Mouse (Mus musculus): ENCODE measurements at regions not wholly inside any gene's neighbourhood (a gene's known extent, or its start where the extent isn't known, plus 50 kb on each side); places are given as distances from the start of the nearest gene placed in this dataset.
"Not testable (repeated sequence)": the region's sequence is repeated elsewhere in the genome, so short reads cannot be mapped to it uniquely, and the experiment has no call there.

- ATAC-seq (replicated peaks; ENCODE audit: extremely low read depth, insufficient read depth, low FRiP score): no peak
- no peak overlapping the region for H3K4me2 ChIP-seq (ENCODE audit: low read depth, low read length)
- no peaks in the 10 kb centered on the region for H3K9me3 ChIP-seq (replicated peaks; ENCODE audit: control insufficient read depth, low read length)
- 87% methylated on average over 8 of the region's 8 CpGs for WGBS
- peaks cover 4% of the 10 kb centered on the region for H3K4me1 ChIP-seq (ENCODE audit: control insufficient read depth, insufficient read depth, low read length)
- H3K27ac ChIP-seq (ENCODE audit: low read length): no peak overlapping the region
- no peaks in the 10 kb centered on the region for H3K27me3 ChIP-seq (ENCODE audit: control insufficient read depth, insufficient read depth, low read length)
- H3K36me3 ChIP-seq (ENCODE audit: control insufficient read depth, insufficient read depth): no peaks in the 10 kb centered on the region
- no peak overlapping the region for H3K4me3 ChIP-seq (ENCODE audit: low read length)
- H3K9ac ChIP-seq (ENCODE audit: low read length): no peak overlapping the region
Observed at GRCm38 (mm10) chr3:9100761-9101160, 509.1 kb downstream of the Zfp704 start.

GRCm38 (mm10) chr3:9098441-9098840 lies 511.4 kb downstream of the Zfp704 start:
- Histone ChIP-seq H3K4me1 (ENCODE audit: control insufficient read depth, insufficient read depth, low read length) (no peaks in the 10 kb centered on the region), H3K9me3 (replicated peaks; ENCODE audit: control insufficient read depth, low read length) (no peaks in the 10 kb centered on the region), H3K27ac (ENCODE audit: low read length) (no peak overlapping the region), H3K36me3 (ENCODE audit: control insufficient read depth, insufficient read depth) (no peaks in the 10 kb centered on the region), H3K27me3 (ENCODE audit: control insufficient read depth, insufficient read depth, low read length) (no peaks in the 10 kb centered on the region), H3K4me3 (ENCODE audit: low read length) (no peak overlapping the region), H3K9ac (ENCODE audit: low read length) (no peak overlapping the region), H3K4me2 (ENCODE audit: low read depth, low read length) (no peak overlapping the region)
- ATAC-seq (replicated peaks; ENCODE audit: extremely low read depth, insufficient read depth, low FRiP score): no peak
- 81% methylated on average over 10 of the region's 10 CpGs for WGBS

- H3K36me3 ChIP-seq (ENCODE audit: control insufficient read depth, insufficient read depth): no peaks in the 10 kb centered on the region
- no peak overlapping the region for H3K4me3 ChIP-seq (ENCODE audit: low read length)
- H3K9ac ChIP-seq (ENCODE audit: low read length): no peak overlapping the region
- 0 out of 2 replicates have a peak overlapping the region, but pooled peaks have one; percentile 9 for H3K27ac ChIP-seq (ENCODE audit: low read length)
- ATAC-seq (replicated peaks; ENCODE audit: extremely low read depth, insufficient read depth, low FRiP score): no peak
- H3K4me1 ChIP-seq (ENCODE audit: control insufficient read depth, insufficient read depth, low read length): no peaks in the 10 kb centered on the region; the same call in 1 of the 2 replicates
- 33% methylated on average over 5 of the region's 5 CpGs for WGBS
- no peaks in the 10 kb centered on the region for H3K27me3 ChIP-seq (ENCODE audit: control insufficient read depth, insufficient read depth, low read length)
- H3K4me2 ChIP-seq (ENCODE audit: low read depth, low read length): no peak overlapping the region
- H3K9me3 ChIP-seq (replicated peaks; ENCODE audit: control insufficient read depth, low read length): no peaks in the 10 kb centered on the region
Observed at GRCm38 (mm10) chr3:9084134-9084533, 525.8 kb downstream of the Zfp704 start.

- no peaks in the 10 kb centered on the region for H3K27me3 ChIP-seq (ENCODE audit: control insufficient read depth, insufficient read depth, low read length)
- no peak overlapping the region for H3K9ac ChIP-seq (ENCODE audit: low read length)
- H3K36me3 ChIP-seq (ENCODE audit: control insufficient read depth, insufficient read depth): no peaks in the 10 kb centered on the region
- H3K4me2 ChIP-seq (ENCODE audit: low read depth, low read length): no peak overlapping the region
- 51% methylated on average over 7 of the region's 7 CpGs for WGBS
- H3K4me3 ChIP-seq (ENCODE audit: low read length): no peak overlapping the region
- ATAC-seq (replicated peaks; ENCODE audit: extremely low read depth, insufficient read depth, low FRiP score): no peak
- no peak overlapping the region for H3K27ac ChIP-seq (ENCODE audit: low read length)
- no peaks in the 10 kb centered on the region for H3K9me3 ChIP-seq (replicated peaks; ENCODE audit: control insufficient read depth, low read length)
- H3K4me1 ChIP-seq (ENCODE audit: control insufficient read depth, insufficient read depth, low read length): no peaks in the 10 kb centered on the region; the same call in 1 of the 2 replicates
Observed at GRCm38 (mm10) chr3:9082061-9082460, 527.8 kb downstream of the Zfp704 start.

GRCm38 (mm10) chr3:9078201-9078600 lies 531.7 kb downstream of the Zfp704 start:
- H3K4me2 ChIP-seq (ENCODE audit: low read depth, low read length): no peak overlapping the region
- no peaks in the 10 kb centered on the region for H3K36me3 ChIP-seq (ENCODE audit: control insufficient read depth, insufficient read depth)

GRCm38 (mm10) chr3:9076696-9077095 lies 533.2 kb downstream of the Zfp704 start:
- Histone ChIP-seq H3K4me3 (ENCODE audit: low read length) (no peak overlapping the region), H3K9me3 (replicated peaks; ENCODE audit: control insufficient read depth, low read length) (no peaks in the 10 kb centered on the region), H3K36me3 (ENCODE audit: control insufficient read depth, insufficient read depth) (no peaks in the 10 kb centered on the region), H3K27ac (ENCODE audit: low read length) (no peak overlapping the region), H3K9ac (ENCODE audit: low read length) (no peak overlapping the region), H3K27me3 (ENCODE audit: control insufficient read depth, insufficient read depth, low read length) (no peaks in the 10 kb centered on the region), H3K4me2 (ENCODE audit: low read depth, low read length) (no peak overlapping the region), H3K4me1 (ENCODE audit: control insufficient read depth, insufficient read depth, low read length) (no peaks in the 10 kb centered on the region)
- ATAC-seq (replicated peaks; ENCODE audit: extremely low read depth, insufficient read depth, low FRiP score): 0 out of 2 replicates have a peak, but pooled peaks have one; percentile 37
- 16% methylated on average over 3 of the region's 3 CpGs for WGBS

More at GRCm38 (mm10) chr3:9078201-9078600, 531.7 kb downstream of the Zfp704 start:
- Histone ChIP-seq H3K4me3 (ENCODE audit: low read length) (no peak overlapping the region), H3K4me1 (ENCODE audit: control insufficient read depth, insufficient read depth, low read length) (no peaks in the 10 kb centered on the region), H3K9ac (ENCODE audit: low read length) (no peak overlapping the region), H3K27ac (ENCODE audit: low read length) (no peak overlapping the region), H3K27me3 (ENCODE audit: control insufficient read depth, insufficient read depth, low read length) (no peaks in the 10 kb centered on the region), H3K9me3 (replicated peaks; ENCODE audit: control insufficient read depth, low read length) (no peaks in the 10 kb centered on the region)
- 83% methylated on average over 2 of the region's 2 CpGs for WGBS
- ATAC-seq (replicated peaks; ENCODE audit: extremely low read depth, insufficient read depth, low FRiP score): no peak

- H3K27ac ChIP-seq (ENCODE audit: low read length); H3K4me3 ChIP-seq (ENCODE audit: low read length); H3K36me3 ChIP-seq (ENCODE audit: control insufficient read depth, insufficient read depth); H3K9me3 ChIP-seq (replicated peaks; ENCODE audit: control insufficient read depth, low read length); H3K27me3 ChIP-seq (ENCODE audit: control insufficient read depth, insufficient read depth, low read length); ATAC-seq (replicated peaks; ENCODE audit: extremely low read depth, insufficient read depth, low FRiP score); H3K4me2 ChIP-seq (ENCODE audit: low read depth, low read length); H3K9ac ChIP-seq (ENCODE audit: low read length); H3K4me1 ChIP-seq (ENCODE audit: control insufficient read depth, insufficient read depth, low read length): not testable (repeated sequence)
- whole genome bisulfite sequencing: 90% methylated on average over 13 of the region's 13 CpGs
Observed at GRCm38 (mm10) chr3:9072471-9072870, 537.4 kb downstream of the Zfp704 start.

GRCm38 (mm10) chr3:9067048-9067447 lies 542.8 kb downstream of the Zfp704 start:
- no peak; the same call in 1 of the 2 replicates for ATAC-seq (replicated peaks; ENCODE audit: extremely low read depth, insufficient read depth, low FRiP score)
- H3K9ac ChIP-seq (ENCODE audit: low read length): no peak overlapping the region
- WGBS: 4% methylated on average over 12 of the region's 12 CpGs

GRCm38 (mm10) chr3:9066374-9066773 lies 543.5 kb downstream of the Zfp704 start:
- Histone ChIP-seq H3K36me3 (ENCODE audit: control insufficient read depth, insufficient read depth) (no peaks in the 10 kb centered on the region), H3K4me2 (ENCODE audit: low read depth, low read length) (no peak overlapping the region), H3K27me3 (ENCODE audit: control insufficient read depth, insufficient read depth, low read length) (no peaks in the 10 kb centered on the region), H3K4me3 (ENCODE audit: low read length) (no peak overlapping the region), H3K9ac (ENCODE audit: low read length) (no peak overlapping the region), H3K4me1 (ENCODE audit: control insufficient read depth, insufficient read depth, low read length) (no peaks in the 10 kb centered on the region), H3K27ac (ENCODE audit: low read length) (no peak overlapping the region), H3K9me3 (replicated peaks; ENCODE audit: control insufficient read depth, low read length) (no peaks in the 10 kb centered on the region)
- 71% methylated on average over 5 of the region's 5 CpGs for WGBS
- ATAC-seq (replicated peaks; ENCODE audit: extremely low read depth, insufficient read depth, low FRiP score): no peak

More at GRCm38 (mm10) chr3:9067048-9067447, 542.8 kb downstream of the Zfp704 start:
- no peak overlapping the region for H3K27ac ChIP-seq (ENCODE audit: low read length)
- H3K4me3 ChIP-seq (ENCODE audit: low read length): no peak overlapping the region
- H3K27me3 ChIP-seq (ENCODE audit: control insufficient read depth, insufficient read depth, low read length): no peaks in the 10 kb centered on the region
- no peaks in the 10 kb centered on the region for H3K36me3 ChIP-seq (ENCODE audit: control insufficient read depth, insufficient read depth)
- no peaks in the 10 kb centered on the region for H3K9me3 ChIP-seq (replicated peaks; ENCODE audit: control insufficient read depth, low read length)
- 0 out of 2 replicates have a peak overlapping the region, but pooled peaks have one; percentile 35 for H3K4me2 ChIP-seq (ENCODE audit: low read depth, low read length)
- H3K4me1 ChIP-seq (ENCODE audit: control insufficient read depth, insufficient read depth, low read length): no peaks in the 10 kb centered on the region
